Mouse (Mus musculus) right cerebral cortex, adult 18-20 months (tissue): ENCODE measurements around the gene Naip5.
"Not testable (repeated sequence)": the region's sequence is repeated elsewhere in the genome, so short reads cannot be mapped to it uniquely, and the experiment has no call there.

Experiments
- DNase-seq: peaks from one replicate; pipeline ENCODE4 v3.0.0; 2022; ENCODE audit warnings: mixed read lengths

Gene Naip5

DNA sequence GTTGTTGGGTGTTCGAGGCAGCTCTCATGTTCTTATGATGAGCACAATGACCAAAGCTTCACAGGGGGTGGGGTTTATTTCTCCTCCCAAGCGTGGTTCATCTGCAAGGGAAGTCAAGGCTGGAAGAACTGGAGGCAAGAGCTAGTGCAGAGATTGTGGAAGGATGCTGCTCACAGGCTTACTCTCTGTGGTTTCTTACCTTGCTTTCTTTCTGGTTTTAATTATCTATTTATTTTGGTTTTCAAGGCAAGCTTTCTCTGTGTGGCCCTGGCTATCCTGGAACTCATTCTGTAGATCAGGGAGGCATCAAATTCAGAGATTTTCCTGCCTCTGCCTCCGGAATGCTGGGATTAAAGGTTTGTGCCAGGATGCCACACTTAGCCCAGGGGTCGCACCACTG, at the start of gene Naip5:
Gene Naip5, minus strand, starts transcription at position 101 of the 400 bp plus-strand sequence.
- DNase-seq: not testable (repeated sequence)

DNA sequence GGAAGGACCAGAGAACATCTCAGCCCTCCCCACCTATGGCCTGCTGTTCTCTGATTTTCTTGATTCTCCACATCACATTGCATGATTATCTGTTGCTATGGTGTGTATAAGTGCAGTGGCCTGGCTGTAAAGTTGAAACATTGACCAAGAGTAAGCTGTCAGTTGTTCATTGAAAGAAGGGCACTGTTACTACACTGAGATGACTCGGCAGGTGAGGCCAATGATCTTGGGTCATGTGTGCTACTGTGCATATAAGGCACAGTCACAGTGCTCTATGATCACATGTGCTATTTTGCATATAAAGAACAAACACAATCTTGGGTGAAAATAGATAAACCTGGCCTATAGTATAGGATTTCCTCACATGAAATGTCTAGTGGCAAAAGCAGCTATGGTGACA, 38.5 kb upstream of the Naip5 start:
- no peak for DNase-seq

DNA sequence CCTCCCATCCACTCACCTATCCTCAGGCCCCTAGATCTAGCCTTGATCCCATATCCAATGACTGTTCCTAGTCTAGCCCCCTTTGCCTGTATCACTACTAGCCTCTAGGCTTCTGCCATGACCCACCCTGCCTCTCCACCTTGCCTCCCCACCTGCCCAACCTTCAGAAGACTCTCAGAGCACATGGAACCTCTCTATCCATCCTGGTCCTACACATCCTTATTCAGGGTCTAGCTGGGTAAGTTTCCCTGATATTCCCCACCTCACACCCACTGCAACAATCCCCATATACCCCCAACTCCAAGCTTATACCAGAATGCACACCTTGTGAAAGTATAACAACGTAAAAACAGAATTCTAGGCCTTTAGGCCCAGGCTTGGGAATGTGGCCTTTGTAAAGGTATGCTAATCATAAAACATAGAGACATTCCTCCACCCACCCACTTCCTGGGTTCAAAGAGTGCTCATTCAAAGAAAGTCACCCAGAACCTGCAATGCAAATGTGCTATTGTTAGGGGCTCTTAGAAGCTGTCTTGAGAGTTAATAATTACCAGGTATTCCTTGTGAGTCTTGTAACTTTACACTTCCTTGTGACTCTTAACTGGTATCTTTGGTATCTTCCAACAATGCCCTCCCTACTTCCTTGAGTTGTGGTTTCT, 25.5 kb upstream of the Naip5 start:
- not testable (repeated sequence) for DNase-seq

DNA sequence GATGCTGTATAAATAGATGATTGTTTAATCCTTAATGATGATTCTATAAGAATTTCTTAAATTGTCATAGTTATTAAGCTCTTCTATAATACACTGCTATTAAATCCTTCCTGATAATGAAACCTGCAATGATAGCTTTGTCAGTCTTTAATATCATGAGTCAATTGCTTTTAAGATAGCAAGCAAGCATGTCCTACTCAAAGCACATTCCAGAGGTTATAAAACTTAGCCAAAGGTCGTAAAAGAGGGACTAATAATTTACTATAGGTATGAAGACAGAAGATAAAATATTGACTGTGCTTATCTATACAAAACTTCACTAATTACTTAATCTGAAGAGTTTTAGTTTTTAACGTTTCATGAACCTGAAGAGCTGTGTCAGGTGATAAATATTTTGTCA, 10.9 kb upstream of the Naip5 start:
- DNase-seq: not testable (repeated sequence)

DNA sequence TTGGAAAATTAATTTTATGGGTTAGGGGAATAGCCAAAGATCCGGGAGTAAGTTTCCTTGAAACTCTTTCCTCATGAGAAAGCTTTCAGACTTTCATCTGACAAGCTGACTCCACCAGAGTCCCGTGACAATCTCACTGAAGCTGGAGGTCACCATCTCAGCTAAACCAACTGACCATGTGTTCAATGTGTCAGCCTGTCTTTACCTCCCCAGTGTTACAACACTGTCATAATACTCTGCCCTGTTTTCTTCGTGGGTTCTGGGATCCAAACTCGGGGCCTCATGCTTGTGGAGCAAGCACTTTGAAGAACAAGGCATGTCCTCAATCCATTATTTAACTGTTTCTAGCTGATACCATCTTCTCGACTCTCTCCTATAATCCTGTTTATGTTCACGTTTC, 9.8 kb upstream of the Naip5 start:
- DNase-seq: not testable (repeated sequence)

DNA sequence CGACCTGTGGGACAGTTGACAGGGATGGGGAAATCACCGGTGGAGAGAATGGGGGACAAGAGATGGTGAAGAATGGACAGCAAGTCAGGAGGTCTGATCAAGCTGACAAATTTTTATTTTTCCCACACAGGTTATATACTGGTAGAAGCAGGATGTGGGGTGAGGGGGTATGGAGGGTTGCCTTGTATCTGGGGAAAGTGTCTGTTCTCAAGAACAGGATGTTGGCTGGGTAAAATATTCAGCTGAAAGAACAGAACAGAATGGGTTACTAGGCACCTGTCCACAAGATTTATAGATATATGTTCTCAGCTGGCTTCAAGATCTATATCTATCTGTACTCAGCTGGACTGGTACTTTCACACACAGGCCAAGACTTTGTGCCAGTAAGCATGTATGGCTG, 5.8 kb upstream of the Naip5 start:
- DNase-seq: not testable (repeated sequence)

DNA sequence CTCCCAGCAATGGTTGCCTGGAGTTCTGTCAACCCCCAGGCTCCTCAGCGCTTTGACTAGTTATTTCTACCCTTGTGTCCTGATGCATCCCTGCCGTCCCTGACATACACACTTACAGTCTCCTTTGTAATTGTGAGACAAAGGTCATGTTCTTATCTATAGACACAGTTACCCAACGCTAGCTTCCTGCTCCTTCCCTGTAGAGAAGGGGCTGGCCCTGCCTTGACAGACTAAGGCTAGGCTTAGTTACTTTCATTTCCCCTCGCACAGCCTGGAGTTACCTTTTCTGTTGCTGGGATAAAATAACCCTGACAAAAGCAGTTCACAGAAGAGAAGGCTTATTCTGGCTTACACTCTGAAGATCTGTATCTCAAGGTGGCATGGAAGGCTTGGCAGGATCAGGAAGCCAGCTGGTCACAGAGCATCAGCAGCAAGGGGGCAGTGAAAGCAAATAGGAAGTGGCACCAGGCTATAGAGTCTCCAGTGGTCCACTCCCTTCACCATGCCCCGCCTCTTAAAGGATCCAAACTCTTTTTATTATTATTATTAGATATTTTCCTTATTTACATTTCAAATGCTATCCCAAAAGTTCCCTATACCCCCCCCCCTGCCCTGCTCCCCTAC, 885 bp upstream of the Naip5 start:
- DNase-seq: not testable (repeated sequence)

DNA sequence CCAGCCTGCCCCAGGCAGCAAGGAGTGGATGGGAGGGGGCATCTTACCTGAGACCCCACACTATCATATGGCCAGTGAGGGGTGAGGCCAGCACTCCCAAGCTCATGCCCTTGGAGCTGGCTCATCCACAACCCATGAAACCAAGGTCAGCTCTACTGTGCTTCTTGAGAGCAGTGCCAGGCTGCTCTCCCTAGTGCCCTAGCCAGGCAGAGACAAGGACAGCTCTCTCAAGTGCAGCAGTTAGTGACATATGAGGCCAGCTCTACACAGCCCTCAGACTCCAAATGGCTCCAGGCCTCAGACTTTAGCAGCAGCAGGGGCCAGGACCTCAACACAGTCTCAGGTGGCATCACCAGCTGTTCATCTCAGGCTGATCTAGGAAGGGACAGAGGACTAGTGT, 2.4 kb downstream of the Naip5 start:
- DNase-seq: no peak

DNA sequence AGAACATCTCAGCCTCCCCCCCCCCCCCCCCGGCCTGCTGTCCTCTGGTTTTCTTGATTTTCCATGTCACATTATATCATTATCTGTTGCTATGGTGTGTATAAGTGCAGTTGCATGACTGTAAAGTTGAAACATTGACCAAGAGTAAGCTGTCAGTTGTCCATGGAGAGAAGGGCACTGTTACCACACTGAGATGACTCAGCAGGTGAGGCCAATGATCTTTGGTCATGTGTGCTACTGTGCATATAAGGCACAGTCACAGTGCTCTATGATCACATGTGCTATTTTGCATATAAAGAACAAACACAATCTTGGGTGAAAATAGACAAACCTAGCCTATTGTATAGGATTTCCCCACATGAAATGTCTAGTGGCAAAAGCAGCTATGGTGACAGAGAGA, 32.4 kb downstream of the Naip5 start:
- DNase-seq: not testable (repeated sequence)

DNA sequence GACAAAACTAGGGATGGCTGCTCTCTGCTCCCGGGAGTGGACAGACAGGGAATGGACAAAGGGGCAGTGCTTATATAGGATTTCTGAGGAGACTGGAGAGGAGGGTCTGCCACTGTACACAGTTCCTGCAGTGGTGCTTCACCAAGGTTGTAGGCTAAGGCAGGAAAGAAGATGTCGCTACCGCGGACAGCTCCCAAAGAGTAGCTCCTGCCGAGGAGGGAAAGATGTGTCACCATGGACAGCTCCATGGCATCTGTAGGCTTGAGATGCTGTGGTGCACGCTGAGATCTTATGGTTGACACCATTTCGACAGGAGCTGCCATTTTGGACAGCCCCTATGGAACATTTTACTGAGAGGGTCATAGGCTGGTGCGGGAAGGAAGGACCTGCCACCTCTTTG, 35.6 kb downstream of the Naip5 start:
- DNase-seq: no peak

DNA sequence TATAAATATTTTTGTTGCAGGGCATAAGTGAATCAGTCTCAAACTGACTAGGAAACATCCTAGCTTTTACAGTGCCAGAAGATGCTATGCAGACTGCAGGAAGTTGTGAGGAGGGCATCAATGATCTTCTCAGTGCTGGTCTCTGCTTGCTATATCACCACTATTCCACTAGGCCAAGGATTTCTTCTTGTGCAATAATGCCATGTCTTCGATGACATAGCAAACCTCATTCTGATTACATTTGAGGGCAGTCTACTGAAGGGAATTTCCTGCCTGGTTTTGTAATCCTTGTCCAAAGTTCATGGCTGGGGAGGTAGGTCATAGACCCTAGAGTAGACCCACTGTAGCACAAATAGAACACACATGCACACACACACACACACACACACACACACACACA, 42.8 kb downstream of the Naip5 start:
- DNase-seq: no peak

DNA sequence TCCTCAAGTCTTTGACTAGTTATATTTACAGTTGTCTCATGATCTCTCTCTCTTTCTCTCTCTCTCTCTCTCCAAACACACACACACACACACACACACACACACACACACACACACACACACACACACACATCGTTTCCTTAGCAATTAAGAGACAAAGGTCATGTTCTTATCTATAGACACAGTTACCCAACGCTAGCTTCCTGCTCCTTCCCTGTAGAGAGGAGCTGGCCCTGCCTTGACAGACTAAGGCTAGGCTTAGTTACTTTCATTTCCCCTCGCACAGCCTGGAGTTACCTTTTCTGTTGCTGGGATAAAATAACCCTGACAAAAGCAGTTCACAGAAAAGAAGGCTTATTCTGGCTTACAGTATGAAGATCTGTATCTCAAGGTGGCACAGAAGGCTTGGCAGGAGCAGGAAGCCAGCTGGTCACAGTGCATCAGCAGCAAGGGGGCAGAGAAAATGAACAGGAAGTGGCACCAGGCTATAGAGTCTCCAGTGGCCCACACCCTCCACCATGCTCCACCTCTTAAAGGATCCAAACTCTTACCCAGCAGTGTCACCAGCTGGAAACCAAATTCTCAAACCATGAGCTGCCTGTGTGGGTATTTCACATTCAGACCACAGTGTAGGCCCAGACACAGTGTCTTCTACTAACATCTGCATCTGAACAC, 44.3 kb downstream of the Naip5 start, which contains the start of gene Naip2:
Gene Naip2, minus strand, starts transcription at position 434 of the 675 bp plus-strand sequence.
- not testable (repeated sequence) for DNase-seq

DNA sequence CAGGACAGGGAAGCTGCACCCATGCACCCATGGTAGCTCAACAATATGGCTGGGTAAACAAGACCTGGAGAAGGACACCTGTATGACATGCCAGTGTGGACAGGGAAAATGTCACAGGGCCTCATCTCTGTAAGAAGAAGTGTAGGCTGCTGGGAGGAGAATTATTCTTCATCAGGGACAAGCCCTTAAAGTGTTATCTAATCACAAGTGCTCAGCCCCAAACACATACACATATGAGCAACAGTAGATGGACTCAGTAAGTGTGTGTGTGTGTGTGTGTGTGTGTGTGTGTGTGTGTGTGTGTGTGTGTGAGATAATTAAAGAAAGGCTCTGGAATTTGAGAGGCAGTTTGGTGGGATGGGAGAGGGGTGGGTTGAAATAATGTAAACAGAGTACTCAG, 45.3 kb downstream of the Naip5 start:
- no peak for DNase-seq

DNA sequence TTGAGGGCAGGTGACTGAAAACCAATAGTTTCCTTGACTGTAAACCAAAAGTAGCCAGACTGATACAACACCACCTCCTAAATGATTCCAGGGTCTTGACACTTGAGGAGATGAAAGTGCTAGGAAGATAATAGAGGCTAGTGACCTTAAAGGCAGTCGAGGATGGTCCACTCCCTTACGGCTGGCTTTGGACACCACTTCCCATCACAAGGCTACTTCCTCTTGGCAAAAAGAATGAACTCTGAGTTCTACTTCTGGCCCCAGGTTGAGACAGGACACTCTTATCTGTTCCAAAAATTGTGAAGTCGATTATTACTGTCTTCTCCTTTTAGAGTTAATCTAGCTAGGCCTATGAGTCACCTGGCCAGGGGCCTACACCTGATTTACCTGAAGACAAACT, 50.7 kb downstream of the Naip5 start:
- DNase-seq: no peak

DNA sequence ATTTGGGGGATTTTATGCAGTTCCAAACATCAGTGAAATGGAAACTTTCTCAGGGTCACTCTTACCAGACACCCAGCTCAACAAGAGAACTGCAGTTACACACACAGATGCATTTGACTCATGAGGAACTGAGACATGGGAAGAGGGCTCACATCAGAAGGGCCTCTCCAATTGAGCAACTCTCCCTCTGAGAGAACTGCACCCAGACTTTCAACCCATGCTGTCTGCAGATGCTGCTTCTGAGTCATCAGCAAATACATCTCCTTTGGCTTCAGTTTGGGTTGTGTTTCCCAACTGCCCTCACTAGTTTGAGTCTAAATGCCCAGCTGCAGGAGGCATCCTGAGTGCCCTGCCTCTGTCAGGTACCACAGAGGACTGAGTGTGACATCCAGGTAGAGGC, 63.0 kb downstream of the Naip5 start:
- not testable (repeated sequence) for DNase-seq

DNA sequence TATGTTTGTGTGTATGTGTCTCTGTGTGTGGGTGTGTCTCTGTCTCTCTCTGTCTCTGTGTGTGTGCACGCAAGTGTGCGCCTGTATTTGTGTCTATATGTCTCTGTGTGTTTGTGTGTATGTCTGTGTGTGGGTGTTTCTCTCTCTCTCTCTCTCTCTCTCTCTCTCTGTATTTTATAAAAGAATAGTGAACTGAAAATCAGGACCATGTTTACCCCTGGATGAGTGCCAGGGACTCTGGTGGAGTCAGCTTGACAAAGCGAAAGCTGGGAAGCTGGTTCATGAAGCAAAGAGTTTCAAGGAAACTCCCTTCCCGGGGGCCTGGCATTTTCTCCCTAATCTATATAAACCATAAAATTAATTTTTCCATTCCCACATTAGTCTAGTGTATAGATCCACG, 71.8 kb downstream of the Naip5 start:
- DNase-seq: not testable (repeated sequence)

DNA sequence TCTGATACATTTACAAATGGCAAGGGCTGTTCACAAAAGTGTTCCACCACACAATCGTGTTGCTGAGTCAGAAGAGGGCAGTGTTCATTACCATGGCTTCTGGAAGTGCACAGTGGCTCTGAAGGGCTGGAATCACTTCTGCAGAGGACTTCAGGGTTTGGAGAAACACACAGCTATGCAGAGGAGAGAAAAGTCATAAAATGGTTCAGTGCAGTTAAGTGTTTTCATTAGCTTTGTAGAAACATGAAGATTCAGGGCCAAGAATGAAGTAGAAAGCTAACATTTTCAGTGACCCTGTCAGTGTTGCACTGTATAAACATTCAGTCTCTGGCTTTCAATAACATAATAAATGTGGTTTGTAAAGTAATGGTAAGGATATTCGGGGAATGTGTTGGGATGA, 79.7 kb downstream of the Naip5 start:
- DNase-seq: not testable (repeated sequence)

DNA sequence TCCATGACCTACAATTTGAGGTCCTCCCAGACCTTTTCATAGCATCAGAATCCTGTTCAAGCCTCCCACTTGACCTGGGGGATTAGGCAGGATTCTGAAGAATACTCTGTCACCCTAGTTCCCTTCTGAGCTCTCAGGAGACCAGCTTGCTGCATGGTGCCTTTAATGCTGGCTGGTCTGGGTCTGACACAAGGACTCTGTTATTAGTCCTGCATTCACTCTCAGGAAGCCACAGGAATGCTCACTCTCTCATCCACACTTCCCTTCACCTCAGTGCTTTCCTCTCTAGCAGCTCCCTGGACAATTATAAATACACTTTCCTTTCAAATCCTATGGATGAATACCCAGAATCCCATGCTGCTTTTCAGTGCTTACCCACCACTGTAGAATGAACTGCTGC, 83.7 kb downstream of the Naip5 start:
- not testable (repeated sequence) for DNase-seq
